Mouse (Mus musculus): ENCODE data around the gene Fxr2. TPM values are rescaled to one million over a fixed set of nuclear protein-coding genes. Genes with fewer than 3 reads are reported as not detected.
"Not testable (repeated sequence)": the region's sequence is repeated elsewhere in the genome, so short reads cannot be mapped to it uniquely, and the experiment has no call there.

Fxr2 gene
- polyA plus RNA-seq, 1 experiment from 2014 or later = 27.1 TPM

DNA sequence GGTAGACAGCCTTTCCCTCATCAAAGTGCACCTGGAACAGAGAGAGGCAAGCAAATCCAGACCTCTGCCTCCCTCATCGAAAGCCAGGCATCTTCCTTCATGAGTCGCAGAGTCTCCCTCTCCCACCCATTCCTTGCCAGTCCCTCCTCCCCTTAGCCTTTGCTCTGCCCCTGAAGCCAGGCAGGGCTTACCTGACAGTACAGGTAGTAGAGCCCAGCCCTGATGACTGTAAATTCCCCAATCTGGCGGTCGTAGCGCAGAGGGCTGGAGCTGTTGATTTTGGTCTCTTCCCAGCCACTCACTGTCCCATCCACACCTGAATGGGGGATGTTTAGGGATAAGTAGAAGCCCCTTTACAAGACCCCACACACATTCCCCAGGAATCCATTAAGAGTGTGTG lies 54.3 kb downstream of the Fxr2 start:
- Histone ChIP-seq H3K27me3 (no peaks in the 10 kb centered on the region), H3K36me3 (no peaks in the 10 kb centered on the region), H3K9ac (no peak overlapping the region), H3K4me2 (peak overlapping the region; percentile 6; the same call in 1 of the 2 replicates), H3K9me3 (no peaks in the 10 kb centered on the region), H3K4me1 (peaks cover 50% of the 10 kb centered on the region), H3K4me3 (no peak overlapping the region), H3K27ac (no peak overlapping the region; the same call in 1 of the 2 replicates)
- WGBS = 43% methylated on average over 5 of the region's 5 CpGs
- ATAC-seq (ENCODE audit: insufficient number of reproducible peaks, low FRiP score, low TSS enrichment, low read depth) = no peak

DNA sequence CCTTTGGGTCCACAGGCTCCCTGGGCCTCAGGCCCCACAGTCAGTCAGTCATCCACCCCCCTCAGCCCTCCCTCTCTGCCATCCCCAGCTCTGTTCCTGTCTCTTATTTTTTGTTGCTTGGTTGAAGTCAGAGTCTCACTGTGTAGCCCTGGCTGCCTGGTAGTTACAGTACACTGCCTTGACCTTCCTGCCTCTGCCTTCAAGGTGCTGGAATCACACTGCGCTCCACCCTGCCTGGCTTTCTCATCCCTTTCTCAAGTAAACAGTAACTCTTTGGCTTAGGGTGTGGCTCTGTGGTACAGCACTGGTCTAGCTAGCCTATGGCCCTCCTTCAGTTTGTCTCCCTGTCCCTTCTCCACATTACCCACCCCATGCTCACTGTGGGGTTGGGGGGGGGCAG lies 57.1 kb downstream of the Fxr2 start:
- WGBS = 92% methylated on average over 1 of the region's 1 CpGs
- Histone ChIP-seq H3K4me3 (no peak overlapping the region), H3K4me1 (peaks cover 25% of the 10 kb centered on the region), H3K9me3 (no peaks in the 10 kb centered on the region), H3K4me2 (no peak overlapping the region), H3K36me3 (peaks cover 3% of the 10 kb centered on the region; the same call in 1 of the 2 replicates), H3K9ac (no peak overlapping the region), H3K27ac (no peak overlapping the region), H3K27me3 (no peaks in the 10 kb centered on the region)
- ATAC-seq (ENCODE audit: insufficient number of reproducible peaks, low FRiP score, low TSS enrichment, low read depth) = no peak

DNA sequence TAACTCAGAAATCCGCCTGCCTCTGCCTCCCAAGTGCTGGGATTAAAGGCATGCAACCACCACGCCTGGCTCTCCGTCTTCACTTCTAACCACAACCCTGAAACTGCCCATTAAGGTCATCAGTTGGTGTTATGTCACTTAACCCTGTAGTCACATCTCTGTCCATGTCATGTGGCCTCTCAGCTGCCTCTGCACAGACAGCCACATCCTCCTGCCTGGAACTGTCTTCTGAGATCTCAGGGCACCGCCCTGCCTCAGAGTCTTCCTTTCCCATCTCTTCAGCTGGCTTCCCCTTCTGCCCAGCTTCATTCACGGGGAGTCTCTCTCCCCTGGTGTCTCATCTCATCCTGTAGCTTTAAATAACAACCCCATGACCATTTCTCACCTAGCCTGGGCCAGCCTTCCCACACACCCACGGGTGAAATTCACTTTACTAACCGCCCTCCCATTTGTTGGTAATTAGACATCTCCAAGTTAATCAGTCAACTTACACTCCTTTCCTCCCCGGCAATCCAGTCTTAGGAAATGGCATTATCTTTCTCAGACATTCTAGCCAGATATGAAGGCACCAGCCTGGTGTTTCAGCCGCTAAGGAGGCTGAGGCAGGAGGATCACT lies 59.5 kb downstream of the Fxr2 start:
- no peak overlapping the region for H3K9ac ChIP-seq
- ATAC-seq (ENCODE audit: insufficient number of reproducible peaks, low FRiP score, low TSS enrichment, low read depth) = no peak
- H3K36me3 ChIP-seq = peaks cover 3% of the 10 kb centered on the region; the same call in 1 of the 2 replicates
- H3K27ac ChIP-seq = no peak overlapping the region
- no peaks in the 10 kb centered on the region for H3K9me3 ChIP-seq
- WGBS = 70% methylated on average over 9 of the region's 9 CpGs
- H3K27me3 ChIP-seq = no peaks in the 10 kb centered on the region
- no peak overlapping the region for H3K4me2 ChIP-seq
- H3K4me3 ChIP-seq = no peak overlapping the region
- H3K4me1 ChIP-seq = peaks cover 14% of the 10 kb centered on the region

DNA sequence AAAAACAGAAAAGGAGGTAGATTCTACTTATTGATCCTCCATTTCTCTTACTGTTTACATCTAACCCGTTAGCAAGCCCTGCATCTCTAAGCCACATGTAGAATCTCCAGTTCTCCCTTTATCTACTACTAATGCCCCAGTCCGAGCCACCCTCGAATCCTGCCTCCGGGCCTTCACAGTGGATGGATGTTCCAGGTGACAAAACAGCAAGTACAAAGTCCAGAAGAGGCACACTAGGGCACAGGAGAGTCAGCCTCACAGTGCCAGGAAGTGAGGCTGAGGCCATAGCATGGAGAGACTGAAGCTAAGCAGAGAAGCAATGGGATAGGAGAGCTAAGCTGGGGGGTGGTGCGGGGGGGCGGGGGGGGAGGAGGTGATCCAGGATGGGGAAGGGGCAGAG lies 60.1 kb downstream of the Fxr2 start:
- Histone ChIP-seq H3K9ac (no peak overlapping the region), H3K36me3 (peaks cover 3% of the 10 kb centered on the region; the same call in 1 of the 2 replicates), H3K9me3 (no peaks in the 10 kb centered on the region), H3K4me1 (peaks cover 14% of the 10 kb centered on the region), H3K4me3 (no peak overlapping the region), H3K27ac (no peak overlapping the region), H3K4me2 (no peak overlapping the region), H3K27me3 (no peaks in the 10 kb centered on the region)
- WGBS = 87% methylated on average over 6 of the region's 6 CpGs
- no peak for ATAC-seq (ENCODE audit: insufficient number of reproducible peaks, low FRiP score, low TSS enrichment, low read depth)

DNA sequence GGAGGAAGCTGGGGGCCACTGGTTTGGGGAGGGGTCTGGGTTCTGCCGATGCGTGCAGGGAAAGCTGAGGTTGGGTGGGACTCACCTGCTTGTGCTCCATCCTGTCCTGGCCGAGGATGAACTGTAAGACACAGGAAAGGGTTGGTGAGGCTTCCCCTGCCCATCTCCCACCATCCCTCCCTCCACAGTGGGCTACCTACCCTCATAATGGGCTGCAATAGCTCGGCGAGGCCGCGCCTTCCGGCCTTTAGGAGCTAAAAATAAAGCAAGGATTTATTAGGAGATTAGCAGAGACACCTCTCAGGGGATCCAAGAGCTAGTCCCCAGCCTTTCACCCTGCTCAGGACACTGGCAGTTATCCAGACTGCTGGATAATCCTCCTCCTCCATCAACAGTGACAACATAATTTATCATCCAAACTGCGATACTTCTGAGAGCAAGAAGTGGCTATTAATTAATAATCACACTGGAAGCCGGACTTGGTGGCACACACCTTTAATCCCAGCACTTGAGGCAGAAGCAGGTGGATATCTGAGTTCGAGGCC lies 60.7 kb downstream of the Fxr2 start:
- Histone ChIP-seq H3K27me3 (no peaks in the 10 kb centered on the region), H3K4me1 (peaks cover 14% of the 10 kb centered on the region), H3K36me3 (peaks cover 3% of the 10 kb centered on the region; the same call in 1 of the 2 replicates), H3K4me3 (no peak overlapping the region), H3K9me3 (no peaks in the 10 kb centered on the region), H3K9ac (no peak overlapping the region), H3K4me2 (no peak overlapping the region), H3K27ac (no peak overlapping the region)
- ATAC-seq (ENCODE audit: insufficient number of reproducible peaks, low FRiP score, low TSS enrichment, low read depth) = no peak
- WGBS = 56% methylated on average over 11 of the region's 11 CpGs

DNA sequence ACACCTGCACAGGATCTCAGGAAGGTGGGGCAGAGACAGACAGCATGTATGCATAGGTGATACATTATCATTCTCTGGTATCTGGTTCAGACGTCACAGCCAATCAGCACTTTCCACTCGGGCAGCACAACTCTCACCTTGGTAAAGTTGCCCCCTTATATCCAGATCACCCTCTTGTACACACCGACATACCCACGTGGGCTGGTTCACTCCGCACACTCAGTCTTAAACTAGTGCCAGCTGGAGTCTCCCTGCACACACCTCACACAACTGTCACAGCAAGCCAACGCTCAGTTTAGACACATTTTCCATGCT lies 62.2 kb downstream of the Fxr2 start:
- H3K4me3 ChIP-seq = peak overlapping the region; percentile 55
- H3K4me1 ChIP-seq = peaks cover 14% of the 10 kb centered on the region
- H3K9ac ChIP-seq = peak overlapping the region; percentile 64; the same call in 1 of the 2 replicates
- peak overlapping the region; percentile 89 for H3K27ac ChIP-seq
- peaks cover 3% of the 10 kb centered on the region; the same call in 1 of the 2 replicates for H3K36me3 ChIP-seq
- 21% methylated on average over 6 of the region's 6 CpGs for WGBS
- ATAC-seq (ENCODE audit: insufficient number of reproducible peaks, low FRiP score, low TSS enrichment, low read depth) = no peak
- peak overlapping the region; percentile 90 for H3K4me2 ChIP-seq
- H3K27me3 ChIP-seq = no peaks in the 10 kb centered on the region
- H3K9me3 ChIP-seq = no peaks in the 10 kb centered on the region

DNA sequence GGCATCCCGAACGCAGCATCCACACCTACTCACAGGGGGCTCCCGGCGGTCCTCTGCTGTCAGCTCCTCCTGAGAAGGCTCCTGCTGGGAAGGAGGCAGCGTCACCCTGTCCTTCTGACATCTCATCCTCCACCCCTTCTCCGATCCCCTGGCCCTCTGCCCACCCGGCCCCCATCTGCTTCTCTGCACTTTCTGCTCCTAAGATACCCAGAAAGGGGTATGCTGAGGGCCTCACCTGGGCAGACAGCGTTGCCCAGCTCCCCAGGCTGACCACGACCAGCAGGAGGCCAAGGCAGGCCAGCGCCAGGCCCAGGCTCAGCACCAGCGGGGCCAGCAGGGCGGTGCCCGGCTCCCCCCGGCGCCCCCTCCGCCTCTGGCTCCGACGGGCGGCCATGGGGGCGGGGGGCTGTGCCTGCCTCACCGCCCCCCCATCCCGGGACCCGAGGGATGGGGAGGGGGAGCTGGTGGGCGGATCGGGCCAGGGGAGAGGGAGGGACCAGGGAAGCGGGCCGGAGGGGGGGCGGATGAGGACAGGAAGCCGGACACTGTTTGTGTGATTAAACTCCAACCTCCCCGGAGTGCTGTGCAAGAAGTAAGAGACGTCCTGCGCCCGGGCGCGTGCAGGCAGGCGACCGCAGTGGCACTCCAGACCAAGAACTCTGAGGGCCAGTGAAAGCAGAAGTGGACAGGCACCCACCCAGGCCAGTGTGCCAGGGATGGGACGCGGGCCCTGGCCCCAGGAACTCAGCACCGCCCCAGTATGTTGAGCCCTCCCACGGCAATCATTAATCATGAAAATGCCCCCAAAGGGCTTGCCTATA lies 62.8 kb downstream of the Fxr2 start, which contains the start of the genes Tnfsf12 and Tnfsfm13:
TSS of gene Tnfsf12 (minus strand) at position 489 of the 821 bp plus-strand sequence.
TSS of gene Tnfsfm13 (minus strand) at position 738 of the 821 bp plus-strand sequence.
- Histone ChIP-seq H3K27me3 (no peaks in the 10 kb centered on the region), H3K4me3 (peak within 1 kb of the TSS; percentile 55), H3K36me3 (peaks cover 3% of the 10 kb centered on the region; the same call in 1 of the 2 replicates), H3K9ac (peak within 1 kb of the TSS; percentile 64), H3K9me3 (no peaks in the 10 kb centered on the region), H3K27ac (peak within 1 kb of the TSS; percentile 89), H3K4me1 (peaks cover 14% of the 10 kb centered on the region), H3K4me2 (peak within 1 kb of the TSS; percentile 90)
- peak; percentile 65; the same call in 1 of the 2 replicates for ATAC-seq (ENCODE audit: insufficient number of reproducible peaks, low FRiP score, low TSS enrichment, low read depth)
- WGBS = 1% methylated on average over 41 of the region's 41 CpGs

DNA sequence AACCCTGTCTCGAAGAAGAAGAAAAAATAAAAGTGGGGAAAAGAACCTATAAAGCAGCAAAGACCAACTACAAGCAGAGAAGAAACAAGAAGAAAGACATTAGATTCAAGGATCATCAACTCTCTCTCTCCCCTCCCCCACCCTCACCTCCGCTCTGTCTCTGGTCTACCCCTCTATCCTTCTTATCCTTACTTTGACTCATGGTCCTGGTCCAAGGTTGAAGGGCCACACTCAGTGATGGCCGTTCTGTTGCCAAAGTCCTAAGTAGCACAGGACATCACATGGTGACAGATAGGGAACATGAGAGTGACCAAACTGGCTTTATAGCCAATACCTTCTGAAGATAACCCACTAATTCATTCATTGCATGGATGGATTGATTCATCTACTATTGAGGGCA lies 64.6 kb downstream of the Fxr2 start:
- WGBS = 89% methylated on average over 3 of the region's 3 CpGs
- H3K4me2 ChIP-seq = no peak overlapping the region
- no peak for ATAC-seq (ENCODE audit: insufficient number of reproducible peaks, low FRiP score, low TSS enrichment, low read depth)
- no peaks in the 10 kb centered on the region for H3K27me3 ChIP-seq
- no peaks in the 10 kb centered on the region for H3K9me3 ChIP-seq
- no peak overlapping the region for H3K4me3 ChIP-seq
- H3K4me1 ChIP-seq = peaks cover 14% of the 10 kb centered on the region
- H3K27ac ChIP-seq = no peak overlapping the region
- H3K36me3 ChIP-seq = peaks cover 3% of the 10 kb centered on the region; the same call in 1 of the 2 replicates
- no peak overlapping the region for H3K9ac ChIP-seq

DNA sequence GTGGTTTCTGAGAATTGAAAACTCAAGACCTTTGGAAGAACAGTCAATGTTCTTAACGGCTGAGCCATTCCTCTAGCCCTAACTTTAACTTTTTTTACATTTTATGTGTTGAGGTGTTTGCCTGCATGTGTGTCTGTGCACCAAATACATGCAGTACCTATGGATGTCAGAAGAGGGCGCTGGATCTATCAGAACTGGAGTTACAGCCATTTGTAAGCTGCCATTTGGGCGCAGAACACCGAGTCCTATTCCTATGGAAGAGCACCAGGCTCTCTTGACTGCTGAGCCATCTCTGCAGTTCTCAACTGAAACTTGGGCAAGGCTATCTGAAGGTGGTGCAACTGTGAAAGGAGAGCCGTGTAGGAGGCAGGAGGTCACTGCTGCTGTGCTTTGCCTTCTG lies 65.8 kb downstream of the Fxr2 start:
- 72% methylated on average over 5 of the region's 5 CpGs for WGBS
- peaks cover 14% of the 10 kb centered on the region for H3K4me1 ChIP-seq
- no peak overlapping the region for H3K9ac ChIP-seq
- ATAC-seq (ENCODE audit: insufficient number of reproducible peaks, low FRiP score, low TSS enrichment, low read depth) = no peak
- H3K27ac ChIP-seq = no peak overlapping the region
- no peak overlapping the region for H3K4me3 ChIP-seq
- H3K9me3 ChIP-seq = no peaks in the 10 kb centered on the region
- H3K36me3 ChIP-seq = no peaks in the 10 kb centered on the region
- no peak overlapping the region for H3K4me2 ChIP-seq
- H3K27me3 ChIP-seq = no peaks in the 10 kb centered on the region

DNA sequence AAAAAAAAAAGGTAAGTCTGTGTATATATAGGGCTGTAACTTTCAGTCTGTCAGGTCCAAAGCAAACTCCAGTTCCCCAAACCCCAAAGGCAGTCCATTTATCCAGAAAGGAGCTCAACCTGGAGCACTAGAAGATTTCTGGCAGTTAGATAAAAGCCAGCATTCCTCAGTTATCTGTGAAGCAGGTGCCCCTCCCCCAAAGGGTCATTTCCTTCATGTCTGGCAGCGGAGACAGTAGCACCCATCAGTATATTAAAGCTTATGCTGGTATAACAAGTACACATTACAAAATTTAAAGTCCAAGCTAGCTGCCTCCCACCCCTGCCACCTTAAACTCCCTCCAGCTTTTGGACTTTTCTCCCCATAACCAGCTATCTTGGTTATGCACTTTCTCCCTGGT lies 66.8 kb downstream of the Fxr2 start:
- 54% methylated on average over 1 of the region's 1 CpGs for WGBS
- H3K9ac ChIP-seq = no peak overlapping the region

DNA sequence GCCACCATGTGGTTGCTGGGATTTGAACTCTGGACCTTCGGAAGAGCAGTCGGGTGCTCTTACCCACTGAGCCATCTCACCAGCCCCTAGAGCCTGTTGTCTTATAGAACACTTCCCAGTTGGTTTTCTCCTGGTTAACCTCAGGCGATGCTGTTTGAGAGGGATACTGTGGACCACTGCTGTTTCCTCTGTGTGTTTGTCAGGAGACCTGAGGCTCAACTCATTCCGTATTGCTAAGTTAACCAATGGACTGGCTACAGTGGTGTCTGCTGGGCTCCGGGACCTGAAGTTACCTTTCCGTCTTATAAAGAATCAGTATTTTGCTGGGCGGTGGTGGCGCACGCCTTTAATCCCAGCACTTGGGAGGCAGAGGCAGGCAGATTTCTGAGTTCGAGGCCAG lies 70.1 kb downstream of the Fxr2 start:
- H3K4me2 ChIP-seq; H3K9ac ChIP-seq; H3K27me3 ChIP-seq; H3K36me3 ChIP-seq; H3K4me3 ChIP-seq; H3K27ac ChIP-seq; H3K9me3 ChIP-seq; H3K4me1 ChIP-seq; ATAC-seq (ENCODE audit: insufficient number of reproducible peaks, low FRiP score, low TSS enrichment, low read depth): not testable (repeated sequence)
- WGBS = 91% methylated on average over 10 of the region's 10 CpGs

More for the DNA sequence above, 66.8 kb downstream of the Fxr2 start:
- no peaks in the 10 kb centered on the region for H3K36me3 ChIP-seq
- peaks cover 14% of the 10 kb centered on the region for H3K4me1 ChIP-seq
- no peak for ATAC-seq (ENCODE audit: insufficient number of reproducible peaks, low FRiP score, low TSS enrichment, low read depth)
- no peaks in the 10 kb centered on the region for H3K27me3 ChIP-seq
- no peak overlapping the region for H3K27ac ChIP-seq
- H3K9me3 ChIP-seq = no peaks in the 10 kb centered on the region
- no peak overlapping the region for H3K4me2 ChIP-seq
- no peak overlapping the region for H3K4me3 ChIP-seq
